Mouse (Mus musculus) spleen, adult 2 months (tissue): ENCODE data around the gene Fbxl14. TPM values are rescaled to one million over a fixed set of nuclear protein-coding genes. Genes with fewer than 3 reads are reported as not detected.

Experiments
- DNase-seq, 2 experiments: peaks; one replicate each; pipeline versions ENCODE4 v3.0.0 to v3.0.0-alpha.2; 2012 to 2021; ENCODE audit warnings: low spot score in 2 of 2, low read depth in 1 of 2
- H3K27ac ChIP-seq: fragments of 200-500 bp; 2 replicates; pipeline ENCODE4 v1.5.1; 2012; ENCODE audit warnings: low read length, inconsistent platforms; ENCODE audit not compliant: insufficient read depth
- H3K27me3 ChIP-seq: fragments of 200-500 bp; 2 replicates; pipeline ENCODE4 v1.6.1; 2012; ENCODE audit warnings: mild to moderate bottlenecking, moderate library complexity, low read length, inconsistent platforms; ENCODE audit not compliant: control insufficient read depth, insufficient read depth
- H3K36me3 ChIP-seq: fragments of 200-500 bp; 2 replicates; pipeline ENCODE4 v1.6.1; 2012; ENCODE audit warnings: mild to moderate bottlenecking, low read length, inconsistent platforms; ENCODE audit not compliant: control insufficient read depth, insufficient read depth
- H3K4me1 ChIP-seq: fragments of 200-500 bp; 2 replicates; pipeline ENCODE4 v1.6.1; 2011; ENCODE audit warnings: inconsistent platforms; ENCODE audit not compliant: control insufficient read depth, insufficient read depth, insufficient read length
- H3K4me3 ChIP-seq: fragments of 200-500 bp; 2 replicates; pipeline ENCODE4 v1.5.1; 2011; ENCODE audit warnings: mild to moderate bottlenecking, inconsistent platforms; ENCODE audit not compliant: insufficient read depth, insufficient read length; ENCODE audit errors: extremely low read depth
- CTCF ChIP-seq: fragments of 200-500 bp; IDR thresholded peaks from 2 replicates; pipeline ENCODE4 v1.5.1; 2011; ENCODE audit warnings: mild to moderate bottlenecking, inconsistent platforms; ENCODE audit not compliant: insufficient read depth, insufficient read length, insufficient replicate concordance; ENCODE audit errors: extremely low read depth
- POLR2A ChIP-seq: fragments of 200-500 bp; IDR thresholded peaks from 2 replicates; pipeline ENCODE4 v1.6.1; 2011; ENCODE audit warnings: low read depth, low read length, inconsistent platforms
- WGBS: fragments of 180-500 bp; shearing (Covaris S2); methylation state at CpG from one replicate; pipeline ENCODE4 v1.1.7; 2018; 5-methylcytosine and 5-hydroxymethylcytosine counted together
- polyA plus RNA-seq: library from polyadenylated mRNA; depleted of rRNA; stranded (reverse); fragments of >200 nt; gene quantifications from 2 replicates; pipeline ENCODE4 v1.2.3, GENCODE M21; 2012

The Fbxl14 gene
- polyA plus RNA-seq, 1 experiment, result 83.8 TPM

DNA sequence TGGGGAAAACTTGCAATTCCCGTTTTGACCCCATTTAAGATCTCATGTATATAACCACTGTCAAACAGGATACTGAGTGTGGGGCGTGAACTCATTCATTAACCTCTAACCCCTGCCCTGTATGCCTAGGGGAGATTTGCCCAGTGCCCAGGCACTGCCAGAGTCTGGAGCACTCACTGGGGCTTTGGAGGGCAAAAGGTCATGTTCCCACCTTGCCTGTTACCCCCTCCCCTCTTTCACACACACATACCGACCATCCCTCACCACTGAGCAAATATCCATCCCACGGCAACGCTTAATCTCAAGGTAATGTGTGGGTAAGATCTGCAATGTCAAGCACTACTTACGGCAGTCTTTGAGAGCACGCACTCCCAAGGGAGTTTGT, 13.2 kb downstream of the Fbxl14 start:
- Histone ChIP-seq H3K4me1 (no peaks in the 10 kb centered on the region), H3K36me3 (no peaks in the 10 kb centered on the region), H3K27ac (no peak overlapping the region), H3K4me3 (no peak overlapping the region), H3K27me3 (no peaks in the 10 kb centered on the region)
- DNase-seq, result no peak
- TF ChIP-seq POLR2A, result no peak
- no peak for TF ChIP-seq CTCF
- 89% methylated on average over 7 of the region's 7 CpGs for WGBS

DNA sequence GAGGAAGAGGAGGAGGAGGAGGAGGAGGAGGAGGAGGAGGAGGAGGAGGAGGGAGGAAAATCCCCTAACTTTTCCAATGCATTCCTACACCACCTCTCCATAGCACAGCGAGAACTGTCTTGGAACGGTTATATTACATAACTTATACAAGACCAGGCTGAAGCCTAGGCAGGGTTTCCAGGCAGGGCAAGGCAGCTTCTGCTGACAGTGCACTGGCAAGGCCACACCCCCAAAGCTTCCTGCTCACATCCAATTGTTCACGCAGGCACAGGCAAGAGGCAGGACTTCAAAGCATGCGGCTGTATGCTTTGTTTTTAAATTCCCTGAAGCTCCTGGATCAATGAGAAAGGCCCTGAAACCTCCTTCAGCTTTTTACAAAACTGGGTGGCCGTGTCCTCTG, 19.8 kb downstream of the Fbxl14 start:
- no peaks in the 10 kb centered on the region for H3K36me3 ChIP-seq
- H3K27ac ChIP-seq, result no peak overlapping the region
- no peak for TF ChIP-seq CTCF
- TF ChIP-seq POLR2A, result no peak
- DNase-seq, result peak in 1 of 2 experiments; percentile 23
- peaks cover 6% of the 10 kb centered on the region; the same call in 1 of the 2 replicates for H3K4me1 ChIP-seq
- H3K27me3 ChIP-seq, result no peaks in the 10 kb centered on the region
- no peak overlapping the region for H3K4me3 ChIP-seq
- WGBS, result 12% methylated on average over 5 of the region's 5 CpGs

DNA sequence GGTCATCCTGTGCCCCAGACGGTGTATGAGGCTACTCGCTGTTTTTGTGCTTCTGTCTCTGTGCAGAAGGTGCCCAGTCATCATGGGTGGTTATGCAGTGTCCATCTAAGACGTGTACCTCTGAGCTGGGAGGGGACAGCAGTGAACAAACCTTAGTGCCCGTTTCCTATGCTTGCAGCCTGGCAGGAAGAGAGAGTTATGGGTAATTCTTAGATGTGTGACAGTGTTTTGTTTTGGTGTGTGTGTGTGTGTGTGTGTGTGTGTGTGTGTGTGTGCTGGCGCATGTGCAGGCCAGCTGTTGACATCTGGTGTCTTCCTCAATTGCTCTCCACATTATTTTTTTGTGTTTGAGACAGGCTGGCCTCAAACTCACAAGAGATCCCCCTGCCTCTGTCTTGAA, 20.6 kb downstream of the Fbxl14 start:
- no peak overlapping the region for H3K4me3 ChIP-seq
- TF ChIP-seq CTCF (no peak), POLR2A (no peak)
- WGBS, result 34% methylated on average over 5 of the region's 5 CpGs

DNA sequence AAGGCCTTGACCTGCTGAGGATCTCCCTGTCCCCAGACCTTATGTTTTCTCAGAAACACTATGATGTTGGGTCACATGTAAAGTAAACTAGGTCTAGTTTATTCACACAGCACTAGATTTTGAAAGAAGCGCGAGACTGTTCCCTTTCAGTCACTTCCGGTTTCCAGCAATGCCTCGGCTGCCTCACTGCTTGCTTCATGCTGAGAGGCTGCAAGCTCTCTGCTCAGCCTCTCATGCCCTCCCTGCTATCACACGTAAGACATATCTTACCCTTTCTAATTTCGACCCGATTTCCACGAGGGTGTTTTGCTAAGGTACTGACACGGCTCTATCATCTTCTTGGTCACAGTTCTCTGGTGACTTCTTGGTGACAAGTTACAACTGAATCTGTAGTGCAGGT, 22.6 kb downstream of the Fbxl14 start:
- peak in 1 of 2 experiments; percentile 41 for DNase-seq
- WGBS, result 15% methylated on average over 9 of the region's 9 CpGs
- peaks cover 6% of the 10 kb centered on the region; the same call in 1 of the 2 replicates for H3K4me1 ChIP-seq
- 0 out of 2 replicates have a peak overlapping the region, but pooled peaks have one; percentile 14 for H3K27ac ChIP-seq
- TF ChIP-seq POLR2A, result no peak
- TF ChIP-seq CTCF, result no peak
- H3K36me3 ChIP-seq, result no peaks in the 10 kb centered on the region
- H3K4me3 ChIP-seq, result no peak overlapping the region
- no peaks in the 10 kb centered on the region for H3K27me3 ChIP-seq

More for the DNA sequence above, 20.6 kb downstream of the Fbxl14 start:
- no peaks in the 10 kb centered on the region for H3K27me3 ChIP-seq
- H3K27ac ChIP-seq, result peak overlapping the region; percentile 58
- DNase-seq, result no peak
- H3K36me3 ChIP-seq, result no peaks in the 10 kb centered on the region
- H3K4me1 ChIP-seq, result peaks cover 6% of the 10 kb centered on the region; the same call in 1 of the 2 replicates

GRCm38 (mm10) chr6:119504756-119505155, 25.3 kb downstream of the Fbxl14 start:
- H3K4me1 ChIP-seq, result peaks cover 8% of the 10 kb centered on the region; the same call in 1 of the 2 replicates
- 82% methylated on average over 8 of the region's 8 CpGs for WGBS
- TF ChIP-seq CTCF (no peak), POLR2A (no peak)

DNA sequence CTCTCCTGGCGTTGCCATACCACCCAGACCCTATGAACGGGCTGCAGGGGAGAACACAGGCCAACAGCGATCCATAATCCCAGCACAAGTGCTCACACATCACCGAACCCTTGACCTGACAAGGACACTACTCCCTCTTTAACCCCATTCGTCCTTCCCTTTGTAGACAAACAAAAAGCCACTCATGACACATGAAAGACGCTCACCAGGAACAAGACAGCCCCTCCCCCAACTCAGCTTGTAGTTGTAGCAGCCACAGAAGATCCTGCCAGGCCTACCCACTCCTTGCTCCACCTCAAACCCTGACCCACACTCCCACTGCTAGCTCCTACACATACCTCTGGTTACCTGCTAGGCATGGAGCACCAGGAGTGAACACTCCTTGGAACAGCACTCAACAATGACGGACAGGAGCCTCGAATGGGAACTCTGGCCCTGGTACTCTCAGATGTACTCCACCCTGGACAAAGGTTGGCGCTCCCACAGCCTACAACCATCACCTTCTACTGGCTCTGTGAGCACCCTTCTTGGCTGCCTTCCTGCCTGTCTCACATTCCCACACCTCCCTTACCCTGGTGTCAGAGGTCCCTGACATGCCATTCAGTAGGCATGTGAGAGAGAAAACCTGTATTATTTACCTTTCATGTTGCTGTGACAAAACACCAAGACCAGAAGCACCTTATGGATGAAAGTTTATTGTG, 26.2 kb downstream of the Fbxl14 start:
- no peak overlapping the region for H3K4me3 ChIP-seq
- WGBS, result 88% methylated on average over 9 of the region's 9 CpGs
- no peak for DNase-seq
- H3K4me1 ChIP-seq, result peaks cover 7% of the 10 kb centered on the region; the same call in 1 of the 2 replicates
- H3K27ac ChIP-seq, result no peak overlapping the region
- H3K36me3 ChIP-seq, result no peaks in the 10 kb centered on the region
- TF ChIP-seq POLR2A, result no peak
- no peak for TF ChIP-seq CTCF
- H3K27me3 ChIP-seq, result no peaks in the 10 kb centered on the region

More at GRCm38 (mm10) chr6:119504756-119505155, 25.3 kb downstream of the Fbxl14 start:
- Histone ChIP-seq H3K36me3 (no peaks in the 10 kb centered on the region), H3K27me3 (no peaks in the 10 kb centered on the region), H3K4me3 (no peak overlapping the region), H3K27ac (no peak overlapping the region)
- no peak for DNase-seq

- DNase-seq, result no peak
- Histone ChIP-seq H3K4me1 (peaks cover 4% of the 10 kb centered on the region; the same call in 1 of the 2 replicates), H3K27ac (peak overlapping the region; percentile 86), H3K36me3 (no peaks in the 10 kb centered on the region), H3K27me3 (no peaks in the 10 kb centered on the region), H3K4me3 (no peak overlapping the region)
- TF ChIP-seq POLR2A, result no peak
- TF ChIP-seq CTCF, result no peak
- WGBS, result 73% methylated on average over 6 of the region's 6 CpGs
Measured at GRCm38 (mm10) chr6:119508221-119508620, 28.8 kb downstream of the Fbxl14 start.
